Mouse (Mus musculus) E14TG2a.4 (cell line): ENCODE measurements around the gene Mettl23.

Experiments used
- CTCF ChIP-seq: conservative IDR thresholded peaks from 2 replicates; pipeline ENCODE4 v1.5.1; 2014; ENCODE audit warnings: low read length
- POU5F1 ChIP-seq: IDR thresholded peaks from 2 replicates; pipeline ENCODE4 v1.6.1; 2014; ENCODE audit warnings: low read length, borderline replicate concordance

DNA sequence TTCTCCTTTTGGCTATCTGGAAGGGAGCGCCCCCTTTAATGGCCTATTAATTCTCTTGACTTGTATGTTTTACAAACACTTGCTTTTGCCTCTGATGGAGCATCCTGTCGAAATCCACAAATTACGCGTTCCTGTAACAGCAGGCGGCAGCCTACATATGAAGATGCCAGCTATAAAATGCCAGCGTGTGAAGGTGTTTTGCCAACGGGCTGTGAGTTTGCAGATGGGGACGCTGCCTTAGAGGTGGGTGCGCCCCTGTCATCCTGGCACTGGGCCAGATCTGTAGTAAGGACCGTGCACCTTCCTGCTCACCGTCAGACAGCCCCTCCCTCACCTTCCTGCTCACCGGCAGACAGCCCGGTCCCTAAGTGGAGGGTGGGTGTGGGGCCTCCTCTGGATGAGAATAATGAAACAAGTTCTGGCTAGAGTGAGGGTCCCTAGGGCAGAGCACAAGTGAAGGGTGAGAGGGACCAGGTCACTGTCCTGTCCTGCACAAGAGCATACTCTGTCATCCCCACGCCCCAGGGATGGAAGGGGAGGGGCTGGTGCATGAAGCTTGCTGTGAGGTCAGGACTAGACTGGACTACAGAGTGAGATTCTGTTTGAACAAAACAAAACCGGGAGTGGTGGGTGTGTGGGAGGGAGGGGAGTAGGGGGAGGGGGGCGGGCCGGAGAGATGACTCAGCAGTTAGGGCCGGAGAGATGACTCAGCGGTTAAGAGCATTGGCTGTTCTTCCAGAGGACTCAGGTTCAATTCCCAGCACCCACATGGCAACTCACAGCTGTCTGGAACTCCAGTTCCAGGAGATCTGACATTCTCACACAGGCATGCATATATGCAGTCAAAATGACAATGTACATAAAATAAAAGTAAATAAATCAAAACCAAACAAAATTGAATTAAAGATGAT is 50.7 kb downstream of the Mettl23 start:
- TF ChIP-seq CTCF (no peak), POU5F1 (no peak)
